Mouse (Mus musculus) kidney, adult 11 months (tissue): ENCODE data around the gene Sik3.
"Not testable (repeated sequence)": the region's sequence is repeated elsewhere in the genome, so short reads cannot be mapped to it uniquely, and the experiment has no call there.

Experiments used
- DNase-seq: peaks from one replicate; pipeline ENCODE4 v3.0.0; 2022

Sik3 gene

DNA sequence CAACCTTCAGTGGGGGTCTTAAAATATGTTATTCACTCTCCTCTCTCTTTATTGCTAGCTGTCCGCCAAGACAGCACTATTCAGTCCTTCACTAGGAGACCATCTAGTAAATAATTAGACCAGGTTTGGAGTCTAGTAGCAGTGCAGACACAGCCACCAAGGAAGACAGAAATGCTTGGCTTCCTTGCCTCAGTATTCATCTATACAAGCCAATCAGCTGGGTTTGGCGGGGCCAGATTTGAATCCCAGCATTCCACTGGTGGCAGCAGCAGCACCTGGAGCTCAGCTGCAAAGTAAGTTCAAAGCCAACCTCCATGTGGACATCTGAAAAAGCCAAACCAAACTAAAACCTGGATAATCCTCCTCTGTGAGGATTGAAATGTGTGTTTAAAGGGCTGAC lies 47.6 kb downstream of the Sik3 start:
- peak; percentile 34 for DNase-seq

DNA sequence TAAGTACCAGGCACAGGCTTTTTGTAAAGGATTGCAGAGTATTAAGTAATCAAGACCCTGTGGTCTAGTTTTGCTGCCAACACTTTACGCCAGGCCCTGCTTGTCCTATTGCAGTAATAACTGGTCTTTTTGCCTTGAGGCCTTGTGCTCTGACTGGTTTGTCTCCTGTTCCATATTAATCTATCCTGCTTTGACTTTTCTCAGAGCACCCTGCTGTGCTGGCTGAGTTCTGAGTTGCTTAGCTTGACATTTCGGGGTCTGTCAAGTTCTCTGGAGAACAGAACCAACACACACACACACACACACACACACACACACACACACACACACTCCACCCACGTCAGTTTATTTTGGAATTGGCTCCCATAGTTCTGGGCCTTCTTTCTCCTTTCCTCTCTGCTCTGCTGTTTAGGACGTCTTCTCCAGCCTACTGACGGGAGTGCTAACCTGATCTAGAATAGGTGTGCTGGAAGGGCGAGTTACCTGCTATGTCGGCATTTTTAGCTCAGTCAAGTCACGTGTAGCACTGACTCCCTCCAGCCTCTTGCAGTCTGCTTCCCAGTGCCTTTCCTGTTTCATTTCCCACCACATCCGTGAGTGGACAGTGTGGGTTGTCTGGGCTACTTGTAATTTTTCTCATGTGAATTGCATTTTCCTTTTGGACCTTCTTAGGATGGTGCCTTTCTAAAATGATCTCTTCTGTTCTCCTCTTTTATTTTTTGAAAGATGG lies 49.2 kb downstream of the Sik3 start:
- peak; percentile 41 for DNase-seq

DNA sequence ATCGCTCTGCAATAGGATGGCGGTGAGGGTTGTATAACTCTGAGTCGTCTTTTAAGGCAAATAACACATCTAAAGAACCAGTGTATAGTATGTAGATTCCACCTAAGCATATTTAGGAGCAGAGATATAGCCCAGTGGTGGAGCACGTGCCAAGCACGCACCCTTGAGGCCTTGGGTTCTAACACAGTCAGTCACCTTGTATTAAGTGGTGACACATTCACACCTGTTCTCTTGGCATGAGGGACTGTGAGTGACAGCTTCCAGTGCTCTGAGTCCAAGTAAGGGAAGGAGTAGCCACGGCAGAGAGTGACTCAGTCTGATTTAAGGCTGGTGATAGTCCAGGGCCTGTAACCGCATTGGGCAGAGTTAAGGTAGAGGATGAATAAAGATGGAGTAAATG lies 51.7 kb downstream of the Sik3 start:
- DNase-seq, result no peak

- DNase-seq, result no peak
Observed at GRCm38 (mm10) chr9:46066711-46067110, 54.1 kb downstream of the Sik3 start.

DNA sequence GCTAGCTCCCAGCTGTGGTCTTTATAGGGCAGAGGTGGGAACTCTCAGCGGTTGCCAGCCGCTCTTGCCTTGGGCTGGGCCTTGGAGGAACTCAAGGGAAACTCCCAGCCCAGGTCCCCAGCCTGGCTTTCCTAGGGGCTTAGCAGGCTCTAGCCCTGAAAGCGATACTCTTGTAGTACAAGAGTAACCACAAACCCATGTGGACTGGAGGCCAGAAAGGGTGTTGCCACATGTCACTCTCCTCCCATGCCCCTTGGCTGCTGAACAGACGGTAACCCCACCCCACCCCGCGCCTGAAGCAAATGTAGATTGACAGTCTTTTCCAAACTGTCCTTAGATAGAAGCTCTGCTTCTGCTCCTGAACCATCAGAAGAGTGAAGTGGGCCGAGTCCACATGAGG lies 55.1 kb downstream of the Sik3 start:
- DNase-seq, result no peak

DNA sequence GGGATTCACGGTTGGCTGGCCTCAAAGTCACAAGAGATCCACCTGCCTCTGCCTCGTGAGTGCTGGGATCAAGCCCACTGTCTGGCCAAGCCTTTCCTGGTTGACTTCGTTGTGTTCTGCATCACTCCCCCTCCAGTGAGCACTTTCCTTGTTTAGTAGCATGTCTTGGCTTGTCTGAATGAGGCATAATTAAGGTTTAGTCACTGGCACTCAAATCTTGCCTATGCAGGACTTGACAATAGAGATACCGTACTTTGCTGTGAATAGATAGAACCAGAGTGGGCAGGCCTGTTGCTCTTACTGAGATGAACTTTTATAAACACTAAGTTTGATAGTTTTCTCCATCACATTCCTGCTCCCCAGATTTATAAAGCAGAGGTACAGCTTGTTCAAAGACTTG lies 56.4 kb downstream of the Sik3 start:
- DNase-seq, result no peak

GRCm38 (mm10) chr9:46072101-46072835 lies 59.6 kb downstream of the Sik3 start:
- no peak for DNase-seq

- DNase-seq, result no peak
Observed at GRCm38 (mm10) chr9:46073443-46073842, 60.8 kb downstream of the Sik3 start.

DNA sequence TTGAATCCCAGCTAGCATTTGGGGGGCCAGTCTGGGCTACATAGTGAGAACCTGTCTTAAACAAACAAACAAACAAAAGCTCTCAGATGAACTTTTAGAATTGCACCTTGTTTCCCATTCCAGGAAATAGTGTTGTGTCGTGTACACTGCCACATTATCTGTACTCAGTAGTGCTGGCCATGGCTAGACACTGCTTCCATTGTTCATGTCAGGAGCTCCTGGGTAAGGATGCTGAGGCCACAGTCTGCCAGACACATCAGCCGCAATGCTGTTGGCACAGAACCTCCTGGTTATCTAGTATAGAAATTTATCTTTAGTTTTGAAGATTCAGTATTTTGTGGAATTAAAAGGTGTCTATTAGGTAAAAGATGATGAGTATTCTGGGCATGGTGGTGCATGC lies 63.0 kb downstream of the Sik3 start:
- DNase-seq, result no peak

DNA sequence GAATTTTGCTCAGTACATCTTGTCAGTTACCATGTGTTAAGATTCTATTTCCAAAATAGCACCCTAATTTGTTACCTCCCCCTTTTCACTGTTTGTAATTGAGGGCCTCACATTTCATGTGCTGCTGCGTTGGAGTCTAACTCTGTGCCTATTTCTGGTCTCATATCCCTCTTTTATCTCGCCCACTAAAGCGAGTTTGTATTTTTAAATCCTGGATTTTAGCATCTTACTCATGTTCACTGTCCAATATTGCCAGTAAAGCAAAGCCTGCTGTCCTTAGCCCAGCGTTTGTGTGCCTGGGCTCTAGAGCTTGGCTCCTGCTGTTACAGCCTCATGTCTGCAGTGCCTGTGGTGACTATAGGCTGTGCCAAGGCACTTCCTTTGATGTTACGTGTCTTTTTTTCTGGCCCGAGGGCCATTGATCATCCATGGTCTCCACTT lies 69.8 kb downstream of the Sik3 start:
- DNase-seq, result no peak

- DNase-seq, result no peak
Observed at GRCm38 (mm10) chr9:46083490-46083893, 70.9 kb downstream of the Sik3 start.

DNA sequence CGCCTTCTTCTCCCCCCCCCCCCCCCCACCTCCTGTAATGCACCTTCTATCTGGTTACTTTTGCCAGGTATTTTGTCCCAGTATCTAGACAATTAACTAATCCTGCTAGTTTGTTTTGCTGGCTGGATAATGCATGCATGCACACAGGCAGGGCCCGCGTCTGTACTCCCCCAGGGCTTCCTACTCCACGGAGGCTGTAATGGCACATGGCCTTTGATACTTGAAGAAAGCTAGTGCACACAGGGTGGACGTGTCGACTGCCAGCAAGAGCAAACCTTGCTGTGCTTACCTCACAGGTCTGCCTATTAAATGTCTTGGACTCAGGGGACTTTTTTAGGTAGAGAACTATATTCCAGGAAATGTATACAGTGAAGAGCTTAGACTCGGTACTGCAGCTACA lies 73.3 kb downstream of the Sik3 start:
- peak; percentile 75 for DNase-seq

- DNase-seq, result peak; percentile 36
Observed at GRCm38 (mm10) chr9:46086826-46087225, 74.2 kb downstream of the Sik3 start.

DNA sequence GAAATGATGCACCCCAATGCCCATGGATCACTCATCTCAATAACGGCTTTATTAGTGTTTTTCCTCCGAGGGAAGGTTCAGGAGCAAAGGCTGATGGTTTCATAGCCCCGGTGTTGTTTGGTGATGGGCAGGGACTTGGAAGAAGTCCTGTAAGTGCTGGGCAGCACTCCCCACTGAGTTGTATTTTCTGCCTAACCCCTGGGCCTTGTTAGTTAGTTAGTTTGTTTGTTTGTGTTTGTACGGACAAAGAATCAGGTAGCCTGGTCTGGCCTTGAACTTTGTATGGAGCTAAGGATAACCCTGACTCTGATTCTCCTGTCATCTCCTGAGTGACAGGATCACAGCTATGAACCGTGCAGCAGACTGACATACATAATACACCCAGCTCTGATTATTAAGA lies 74.8 kb downstream of the Sik3 start:
- DNase-seq, result no peak

DNA sequence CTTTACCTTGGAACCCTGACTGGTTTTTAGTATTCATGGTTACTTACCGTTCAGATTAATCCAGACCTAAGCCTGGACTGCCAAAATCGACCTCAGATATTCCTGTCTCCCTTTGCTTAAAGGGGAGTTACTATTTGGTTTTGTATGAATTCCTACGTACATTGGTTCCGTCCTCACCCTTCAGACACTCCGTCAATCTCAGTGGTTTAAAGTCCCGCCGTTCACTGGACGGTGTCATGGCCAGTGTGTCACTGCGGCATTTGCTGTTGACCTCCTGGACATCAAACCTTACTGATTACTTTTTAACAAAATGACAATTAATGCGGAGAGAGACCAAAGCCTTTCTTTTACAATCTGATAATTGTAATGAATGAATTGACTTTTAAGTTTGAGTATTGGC lies 76.1 kb downstream of the Sik3 start:
- DNase-seq, result no peak

GRCm38 (mm10) chr9:46090066-46090465 lies 77.4 kb downstream of the Sik3 start:
- DNase-seq, result no peak

DNA sequence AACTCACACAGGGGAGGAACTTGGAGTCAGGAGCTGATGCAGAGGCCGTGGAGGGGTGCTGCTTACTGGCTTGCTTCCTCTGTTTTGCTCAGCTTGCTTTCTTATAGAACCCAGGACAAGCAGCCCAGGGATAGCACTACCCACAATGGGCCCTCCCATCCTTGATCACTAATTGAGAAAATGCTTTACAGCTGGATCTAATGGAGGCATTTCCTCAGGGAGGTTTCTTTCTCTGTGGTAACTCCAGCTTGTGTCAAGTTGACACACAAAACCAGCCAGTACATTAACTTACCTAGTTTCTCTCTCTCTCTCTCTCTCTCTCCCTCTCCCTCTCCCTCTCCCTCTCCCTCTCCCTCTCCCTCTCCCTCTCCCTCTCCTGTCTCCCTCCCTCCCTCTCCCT lies 78.5 kb downstream of the Sik3 start:
- not testable (repeated sequence) for DNase-seq

DNA sequence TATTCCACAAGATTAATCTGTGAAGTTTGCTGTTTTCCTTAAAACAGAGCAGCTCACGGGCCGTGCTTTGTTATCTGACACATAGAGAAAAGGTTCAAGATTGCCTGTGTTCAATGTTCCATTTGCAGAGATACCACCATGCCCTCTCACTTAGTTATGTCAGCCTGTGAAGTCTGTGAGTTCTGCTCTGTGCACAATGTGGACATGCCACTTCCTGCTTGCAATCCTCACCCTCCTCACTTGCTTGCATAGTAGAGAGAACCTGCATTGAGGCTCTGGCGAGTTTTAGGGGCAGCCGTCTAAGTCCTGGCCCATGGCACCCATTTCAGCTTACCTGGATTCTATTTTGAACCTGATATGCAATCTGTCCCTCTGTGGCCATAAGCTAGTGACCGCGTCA lies 80.0 kb downstream of the Sik3 start:
- no peak for DNase-seq

- peak; percentile 40 for DNase-seq
Observed at GRCm38 (mm10) chr9:46098360-46098985, 85.9 kb downstream of the Sik3 start.

- DNase-seq, result no peak
Observed at GRCm38 (mm10) chr9:46099107-46099506, 86.5 kb downstream of the Sik3 start.

DNA sequence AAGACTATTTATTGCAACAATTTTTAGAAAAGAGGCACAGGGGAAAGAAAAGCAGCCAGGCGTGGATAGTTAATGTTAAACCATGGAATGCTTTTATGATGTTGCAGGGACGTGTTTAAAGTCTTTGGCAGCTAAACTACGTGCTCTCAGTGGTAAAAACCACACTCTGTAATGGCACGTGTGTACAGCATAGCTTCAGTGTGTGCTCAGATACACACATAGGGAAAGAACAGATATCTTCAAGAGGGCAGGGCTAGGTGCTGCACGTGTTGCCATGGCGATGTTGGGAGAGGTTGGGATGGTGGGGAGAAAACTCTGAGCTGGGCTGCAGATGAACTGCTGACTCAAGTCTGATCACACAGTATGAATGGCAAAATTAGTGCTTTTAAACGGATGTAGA lies 90.5 kb downstream of the Sik3 start:
- peak; percentile 68 for DNase-seq

DNA sequence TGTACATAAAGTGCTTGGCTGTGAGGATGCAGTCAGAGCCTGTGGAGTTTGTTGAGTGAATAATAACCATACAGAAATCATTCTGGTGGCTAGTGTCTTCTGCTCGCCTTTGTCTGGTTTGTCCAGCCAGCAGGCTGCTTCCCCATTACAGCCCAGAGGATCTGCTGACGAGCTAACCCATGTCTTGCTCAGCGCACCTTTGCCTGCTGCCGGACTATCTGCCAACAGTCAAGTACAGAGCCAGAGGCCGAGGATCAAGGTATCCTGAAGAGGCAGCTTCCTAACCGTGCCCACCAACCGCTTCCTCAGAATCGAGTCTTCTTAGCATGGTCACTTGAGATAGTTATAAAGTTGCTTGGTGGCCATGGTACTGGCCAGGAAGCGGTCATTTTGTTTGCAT lies 93.5 kb downstream of the Sik3 start:
- peak; percentile 35 for DNase-seq

DNA sequence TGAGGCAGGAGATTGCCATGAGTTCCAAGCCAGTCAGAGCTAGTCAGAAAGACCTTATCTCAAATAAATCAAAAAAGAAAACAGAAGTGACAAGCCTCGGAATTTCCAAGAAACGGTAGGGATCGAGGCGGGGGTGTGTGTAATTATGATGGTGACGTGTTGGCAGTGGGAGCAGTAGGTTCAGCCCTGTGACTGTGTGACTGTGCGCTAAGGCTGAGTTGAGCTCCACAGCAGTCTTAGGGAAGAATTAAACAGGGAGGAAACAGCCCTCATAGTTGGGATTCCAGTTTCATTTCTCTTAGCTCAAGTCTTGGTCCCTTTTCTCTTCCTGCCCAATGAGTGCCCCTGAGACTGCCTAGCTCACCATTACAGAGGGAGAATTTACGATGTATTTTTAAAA lies 98.0 kb downstream of the Sik3 start:
- peak; percentile 43 for DNase-seq

DNA sequence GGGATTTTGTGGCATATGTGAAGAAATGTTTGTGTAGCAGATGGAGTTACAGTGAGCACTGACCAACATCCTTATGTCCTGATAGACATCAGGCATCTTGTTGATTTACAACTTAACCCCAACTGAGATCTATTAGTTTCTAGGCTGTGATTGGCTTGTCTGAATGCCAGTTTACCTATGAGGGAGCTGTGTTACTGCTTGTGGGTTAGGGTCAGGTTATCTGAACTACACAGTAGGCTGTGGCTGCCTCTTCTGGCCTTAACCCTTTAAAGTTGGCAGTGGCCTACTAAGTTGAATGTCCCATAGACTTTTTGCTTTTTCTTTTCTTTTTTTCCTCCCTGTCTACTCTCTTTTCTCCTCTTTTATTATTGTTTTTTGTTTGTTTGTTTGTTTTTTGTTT lies 98.7 kb downstream of the Sik3 start:
- no peak for DNase-seq
